Mouse (Mus musculus) A20 (cell line): ENCODE data around the gene Pgbd5.
"Not testable (repeated sequence)": the region's sequence is repeated elsewhere in the genome, so short reads cannot be mapped to it uniquely, and the experiment has no call there.

Source experiments
- DNase-seq: peaks from one replicate; pipeline ENCODE4 v3.0.0-alpha.2; 2011; ENCODE audit warnings: low read depth, low spot score

Pgbd5 gene

GRCm38 (mm10) chr8:124430881-124431280, 8.6 kb downstream of the Pgbd5 start:
- no peak for DNase-seq

DNA sequence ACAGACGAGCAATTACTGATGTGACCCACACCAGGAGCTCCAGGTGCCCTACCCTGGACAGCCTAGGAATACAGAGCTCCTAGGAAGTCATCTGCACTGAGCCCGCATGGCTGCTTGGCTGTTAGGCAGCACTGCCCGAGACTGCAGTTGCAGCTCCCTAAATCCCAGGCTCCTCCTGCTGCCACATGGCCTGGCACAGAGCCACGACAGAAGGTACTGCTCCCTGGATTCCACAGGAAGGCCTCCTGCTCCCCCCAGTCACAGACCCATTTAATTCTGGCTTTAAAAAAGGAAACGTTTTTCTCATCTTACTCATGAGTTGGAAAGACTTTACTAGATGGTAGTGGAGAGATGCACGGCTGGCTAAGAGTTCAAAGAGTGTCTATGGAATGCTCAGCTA, 10.0 kb downstream of the Pgbd5 start:
- no peak for DNase-seq

DNA sequence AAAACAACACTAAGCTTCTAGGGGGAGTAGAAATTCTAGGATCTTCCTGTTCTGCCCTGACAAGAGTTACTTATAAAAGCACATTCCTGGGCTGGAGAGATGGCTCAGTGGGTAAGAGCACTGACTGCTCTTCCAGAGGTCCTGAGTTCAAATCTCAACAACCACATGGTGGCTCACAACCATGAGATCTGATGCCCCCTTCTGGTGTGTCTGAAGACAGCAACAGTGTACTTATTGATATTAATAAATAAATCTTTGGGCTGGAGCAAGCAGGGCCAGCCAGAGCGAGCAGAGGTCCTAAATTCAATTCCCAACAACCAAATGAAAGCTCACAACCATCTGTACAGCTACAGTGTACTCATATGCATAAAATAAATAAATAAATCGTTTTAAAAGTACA, 10.7 kb downstream of the Pgbd5 start:
- DNase-seq, result not testable (repeated sequence)

- no peak for DNase-seq
Observed at GRCm38 (mm10) chr8:124421413-124421812, 18.0 kb downstream of the Pgbd5 start.

GRCm38 (mm10) chr8:124418927-124419326, 20.5 kb downstream of the Pgbd5 start:
- no peak for DNase-seq

DNA sequence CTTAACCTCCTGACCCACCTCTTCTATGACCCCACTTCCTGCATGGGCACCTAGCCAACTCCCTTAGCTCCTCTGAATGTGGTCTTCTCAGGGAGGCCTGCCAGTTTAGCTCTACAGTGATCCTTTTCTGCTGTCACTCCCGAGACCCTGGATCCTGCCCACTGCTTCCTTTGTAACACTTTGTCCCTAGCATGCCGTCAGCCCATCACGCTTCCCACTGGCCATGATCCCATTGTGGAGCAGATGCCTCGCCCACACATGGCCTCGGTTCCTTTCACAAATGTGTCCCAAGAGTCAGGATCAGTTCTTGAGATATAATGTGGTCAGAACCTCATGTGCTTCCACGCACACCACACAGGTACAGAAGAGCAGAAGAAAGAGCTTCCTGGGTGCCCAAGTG, 21.3 kb downstream of the Pgbd5 start:
- no peak for DNase-seq

DNA sequence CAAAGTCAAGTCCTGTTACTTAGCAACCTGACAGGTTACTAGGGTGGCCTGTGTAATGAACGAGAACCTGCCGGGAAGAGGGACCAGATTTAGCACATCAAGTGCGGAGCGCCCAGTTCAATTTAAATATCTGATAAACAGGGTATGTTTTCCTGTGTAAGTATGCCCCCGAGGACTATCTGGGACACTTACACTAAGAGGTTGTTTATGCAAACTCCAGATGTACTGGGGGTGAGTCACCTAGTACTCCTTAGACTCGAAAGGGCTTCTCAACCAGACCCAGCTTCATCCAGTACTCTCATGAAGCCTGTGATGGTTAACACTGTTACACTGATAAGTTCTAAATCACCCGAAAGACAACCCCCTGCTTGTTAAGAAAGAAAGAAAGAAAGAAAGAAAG, 22.8 kb downstream of the Pgbd5 start:
- no peak for DNase-seq

GRCm38 (mm10) chr8:124415789-124416188, 23.7 kb downstream of the Pgbd5 start:
- no peak for DNase-seq

GRCm38 (mm10) chr8:124415002-124415401, 24.5 kb downstream of the Pgbd5 start:
- peak; percentile 80 for DNase-seq

DNA sequence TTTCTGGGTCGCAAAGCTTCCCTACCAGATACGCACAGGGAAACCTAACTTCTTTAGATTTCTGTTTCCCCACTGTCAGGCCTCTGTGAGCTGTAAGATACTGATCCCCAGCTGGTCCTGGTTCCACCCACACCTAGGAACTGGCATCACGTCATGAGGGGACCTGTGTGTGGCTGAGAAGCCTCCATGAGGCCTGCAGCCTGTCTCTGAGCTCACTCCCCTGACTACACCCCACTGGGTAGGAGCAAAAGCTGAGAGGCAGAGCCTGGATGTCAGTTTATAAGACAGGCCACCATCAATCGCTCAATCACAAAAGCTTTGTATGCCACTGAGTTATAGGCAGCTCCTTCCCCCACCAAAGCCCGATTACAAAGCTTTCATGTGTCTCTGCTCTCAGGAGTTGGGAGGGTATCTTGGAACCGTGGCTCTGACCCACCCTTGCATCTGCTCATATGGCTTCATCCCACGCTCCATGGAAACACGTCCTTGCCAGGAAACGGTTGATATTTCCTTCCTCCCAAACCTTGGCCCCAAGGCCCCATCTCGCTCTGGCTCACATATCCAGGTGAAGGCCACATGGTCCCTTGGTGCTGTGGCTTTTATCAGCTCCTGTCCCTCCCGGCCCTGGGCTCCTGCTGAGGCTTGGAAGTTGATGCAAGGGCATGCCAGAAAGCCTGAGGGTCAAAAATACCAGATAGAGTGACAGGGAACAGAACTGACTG, 26.1 kb downstream of the Pgbd5 start:
- no peak for DNase-seq

DNA sequence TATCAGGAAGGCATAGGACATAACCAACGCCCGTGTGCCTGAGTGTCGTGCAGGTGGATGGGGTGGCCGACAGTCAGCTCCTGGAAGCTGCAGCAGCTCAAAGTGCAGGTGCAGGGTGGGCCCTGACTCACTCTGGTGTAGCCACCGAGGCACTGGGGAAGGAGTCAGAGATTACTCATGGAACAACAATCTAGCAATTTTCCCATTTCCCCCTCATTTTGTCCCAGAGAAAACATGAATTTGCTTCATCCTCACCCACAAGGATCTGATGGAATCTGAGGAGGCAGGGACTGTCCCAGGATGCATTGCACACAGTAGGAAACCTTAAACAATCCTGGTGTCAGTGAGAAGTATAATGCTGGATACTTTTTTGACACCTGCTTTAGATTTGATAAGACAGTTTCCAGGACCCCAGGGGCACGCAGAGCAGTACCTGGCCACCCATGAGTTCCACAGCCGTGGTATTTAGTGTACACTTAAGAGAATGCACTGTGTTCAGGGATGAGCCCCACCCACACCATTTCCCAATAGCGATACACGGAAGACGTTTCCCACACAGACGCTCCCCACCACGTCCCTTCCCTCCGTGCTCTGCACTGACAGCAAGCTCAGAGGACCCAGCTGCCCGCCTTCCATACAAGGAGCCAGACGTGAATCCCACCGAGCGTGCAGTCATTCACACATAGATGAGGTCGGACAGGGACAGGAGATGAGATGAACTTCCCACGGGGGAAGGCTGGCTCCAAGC, 26.8 kb downstream of the Pgbd5 start:
- no peak for DNase-seq

DNA sequence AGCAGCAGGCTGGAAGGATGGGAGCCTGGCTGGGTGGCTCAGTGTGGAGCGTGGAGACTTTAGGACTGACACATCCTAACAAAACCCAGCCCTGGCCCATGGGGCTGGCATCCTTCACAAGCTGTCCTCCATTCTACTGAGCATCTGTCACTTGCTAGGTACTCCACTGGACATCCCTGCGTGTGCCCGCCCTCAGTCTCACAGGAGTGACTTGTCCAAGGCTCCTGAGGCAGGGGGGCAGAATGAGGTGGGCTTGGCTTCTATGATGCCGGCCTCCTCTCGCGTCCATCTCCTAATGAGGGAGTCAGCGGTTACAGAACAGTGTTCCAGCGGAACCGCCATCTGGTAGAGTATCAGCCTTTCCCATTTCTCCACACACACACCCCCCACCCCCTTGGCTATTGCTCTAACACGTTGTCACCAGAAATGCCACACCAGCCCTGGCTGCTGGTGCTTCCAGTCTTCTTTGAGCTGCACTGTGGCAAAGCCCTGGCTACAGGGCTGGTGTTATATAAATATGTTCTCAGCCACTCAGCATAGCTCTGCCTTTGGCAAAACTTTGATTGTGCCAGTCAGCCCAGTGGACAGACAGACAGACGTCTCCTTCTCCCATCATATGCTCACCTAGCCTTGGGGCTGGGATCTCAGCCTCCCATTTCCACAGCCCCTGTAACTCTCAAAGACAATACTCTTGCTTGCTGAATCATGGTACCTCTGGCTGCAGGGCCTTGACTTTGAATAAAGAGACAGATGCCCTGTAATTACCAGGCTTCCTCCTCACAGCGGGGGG, 34.8 kb downstream of the Pgbd5 start:
- no peak for DNase-seq

DNA sequence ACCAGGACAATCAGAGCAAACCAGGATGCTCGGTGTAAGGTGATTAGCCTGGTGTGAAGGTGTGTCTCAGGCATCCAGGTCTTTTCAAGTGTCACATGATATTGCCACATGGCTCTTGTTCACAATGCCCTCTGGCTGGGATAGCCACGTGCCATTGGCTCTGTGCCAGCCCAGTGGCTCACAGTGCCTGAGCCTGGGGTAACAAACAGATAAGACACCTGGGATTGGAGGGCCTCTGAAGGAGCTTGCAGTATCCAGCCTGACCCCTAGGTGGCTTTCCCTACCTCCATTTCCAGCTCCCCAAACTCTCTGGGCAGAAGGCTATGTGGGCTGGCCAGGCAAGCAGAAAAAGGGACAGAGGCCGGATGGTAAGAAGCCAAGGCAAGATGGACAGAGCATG, 35.6 kb downstream of the Pgbd5 start:
- DNase-seq, result peak; percentile 44

DNA sequence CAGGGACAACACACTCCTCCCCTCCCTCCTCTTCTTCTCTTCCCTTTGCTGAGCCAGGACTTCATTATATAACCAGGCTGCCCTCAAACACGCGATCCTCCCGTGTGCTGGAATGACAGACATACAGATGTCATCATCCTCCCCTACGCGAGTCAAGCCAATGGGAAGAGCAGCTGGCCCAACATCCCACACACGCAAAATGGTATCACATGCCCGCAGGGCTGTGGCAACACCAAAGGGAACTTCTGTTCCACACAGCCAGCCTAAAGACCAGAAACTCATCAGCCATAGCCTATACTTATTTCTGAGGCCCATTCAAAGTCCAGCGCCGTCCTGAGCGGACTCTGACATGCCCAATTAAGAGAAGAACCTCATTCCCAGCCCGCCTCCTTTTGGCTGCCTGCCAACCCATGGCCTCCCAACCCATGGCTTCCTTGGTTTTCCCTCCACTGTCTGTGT, 40.0 kb downstream of the Pgbd5 start:
- DNase-seq, result no peak

- DNase-seq, result peak; percentile 55
Observed at GRCm38 (mm10) chr8:124398843-124399402, 40.5 kb downstream of the Pgbd5 start.

DNA sequence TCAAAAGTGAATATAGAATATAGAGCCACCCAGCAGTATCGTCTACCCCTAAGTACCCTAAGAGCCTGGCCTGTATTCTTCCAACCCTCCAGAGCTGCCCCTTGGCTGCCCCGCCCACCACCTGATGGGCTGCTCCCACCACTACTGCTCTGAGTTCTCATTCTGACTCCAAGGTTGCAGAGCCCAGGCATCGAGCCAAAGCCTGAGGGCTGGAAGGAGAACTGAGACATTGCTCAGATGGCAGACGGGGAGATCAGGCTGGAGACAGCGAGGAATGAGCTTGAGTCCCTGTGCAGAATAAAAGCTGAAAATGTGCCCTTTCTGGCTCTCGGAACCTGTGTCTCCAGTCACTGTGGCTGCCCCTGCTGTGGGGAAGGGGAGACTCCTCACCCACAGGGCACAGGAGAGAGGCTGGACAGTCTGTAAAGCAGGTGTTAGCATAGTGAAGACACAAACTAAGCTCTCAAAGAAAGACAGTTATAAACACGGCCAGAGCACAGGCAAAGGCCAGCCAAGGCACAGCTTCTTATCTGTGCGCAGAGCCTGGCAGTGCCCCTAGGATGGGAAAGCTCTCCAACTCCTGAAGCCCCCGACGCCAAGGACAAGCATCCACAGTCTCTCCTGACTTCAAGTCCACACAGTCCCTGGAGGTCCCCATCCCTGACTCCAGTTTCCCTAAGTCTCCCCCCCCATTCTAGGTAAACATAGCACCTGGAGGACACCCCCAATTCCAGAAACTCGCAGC, 42.0 kb downstream of the Pgbd5 start:
- no peak for DNase-seq

DNA sequence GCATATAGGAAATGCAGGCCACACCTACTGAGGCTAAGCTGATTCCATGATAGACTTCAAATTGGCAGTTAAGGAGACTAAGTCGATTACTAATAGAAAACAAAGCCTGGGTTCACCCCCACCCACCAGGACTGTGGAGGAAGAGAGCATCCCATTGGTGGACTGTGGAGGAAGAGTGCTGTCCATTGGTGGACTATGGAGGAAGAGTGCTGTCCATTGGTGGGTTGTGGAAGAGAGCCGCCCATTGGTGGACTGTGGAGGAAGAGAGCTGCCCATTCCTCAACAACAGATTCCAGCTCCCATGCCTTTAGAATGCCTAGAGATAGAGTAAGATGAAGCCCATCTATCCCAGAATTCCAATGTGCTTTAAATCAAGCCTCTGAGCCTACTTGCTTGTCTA, 42.9 kb downstream of the Pgbd5 start:
- peak; percentile 53 for DNase-seq

DNA sequence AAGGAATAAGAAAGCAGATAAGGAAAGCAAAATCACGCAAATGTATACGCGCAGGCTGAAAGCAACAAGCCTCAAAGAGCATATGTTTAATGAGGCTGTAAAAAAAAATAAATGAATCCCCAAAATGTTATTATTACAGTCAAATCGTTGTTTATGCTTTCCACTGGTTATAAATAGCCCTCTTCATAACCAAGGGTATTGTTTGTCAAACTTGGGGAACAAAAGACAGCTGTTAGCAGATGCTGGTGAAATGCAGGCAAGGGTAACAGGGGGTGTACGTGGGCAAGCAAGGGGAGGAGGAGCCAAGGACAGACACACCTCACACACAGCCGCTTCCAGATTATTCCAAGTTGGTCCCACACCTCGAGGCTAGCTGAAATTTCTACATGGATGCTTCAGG, 44.1 kb downstream of the Pgbd5 start:
- no peak for DNase-seq

DNA sequence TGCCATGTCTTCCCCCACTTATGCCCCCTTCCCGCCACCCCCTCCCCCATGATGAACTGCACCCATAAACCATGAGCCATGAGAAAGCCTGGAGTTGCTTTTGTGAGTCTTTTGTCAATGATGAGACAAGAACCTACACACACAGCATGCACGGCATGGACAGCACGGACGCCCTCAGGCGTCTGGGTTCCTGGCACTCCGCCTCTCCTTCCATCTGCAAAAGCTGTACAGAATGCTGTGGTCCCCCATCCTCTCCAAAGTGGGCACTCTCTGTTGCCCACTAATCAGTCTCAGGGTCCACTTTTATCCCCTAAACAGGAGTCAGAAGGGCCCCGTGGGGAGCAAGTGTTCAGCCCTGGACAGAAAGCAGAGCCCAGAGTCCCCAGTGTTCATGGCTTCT, 44.5 kb downstream of the Pgbd5 start:
- DNase-seq, result no peak

DNA sequence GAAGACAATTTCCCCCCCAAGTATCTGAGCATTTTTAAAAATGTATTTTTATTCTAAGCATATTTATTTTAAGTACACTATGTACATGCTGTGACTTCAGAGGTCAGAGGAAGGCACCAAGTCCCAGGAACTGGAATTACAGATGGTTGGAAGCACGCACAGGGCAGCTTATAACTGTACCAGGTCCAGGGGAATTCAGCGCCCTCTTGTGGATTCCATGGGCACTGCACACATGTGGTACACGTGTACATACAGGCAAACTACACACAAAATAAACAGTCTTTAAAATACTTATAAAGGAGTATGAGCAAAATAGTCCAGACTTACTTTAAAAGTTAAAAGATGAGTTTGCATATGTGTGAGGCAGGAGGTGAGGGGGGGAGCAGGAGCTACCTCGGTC, 45.5 kb downstream of the Pgbd5 start:
- DNase-seq, result peak; percentile 47

DNA sequence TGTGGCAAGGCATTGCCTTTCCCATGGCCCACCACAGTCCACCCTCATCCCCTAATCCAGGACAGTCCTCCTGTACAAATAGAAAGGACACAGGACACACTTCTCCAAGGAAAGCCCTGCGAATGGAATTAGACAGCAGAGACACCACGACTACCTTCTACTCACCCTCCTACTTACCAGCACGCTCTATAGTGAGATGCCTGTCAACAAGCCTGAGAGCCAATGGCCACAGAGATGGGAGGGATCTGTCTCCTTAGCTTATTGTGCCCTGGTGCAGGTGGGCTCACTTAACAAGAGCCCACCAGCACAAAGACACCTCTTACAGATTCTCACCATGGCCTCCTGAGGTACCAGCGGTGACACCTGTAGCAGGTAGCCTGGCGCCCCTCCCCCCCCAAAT, 46.4 kb downstream of the Pgbd5 start:
- no peak for DNase-seq
